Mouse (Mus musculus): Measurements from ENCODE around the gene Hist1h4i. TPM values are rescaled to one million over a fixed set of nuclear protein-coding genes. Genes with fewer than 3 reads are reported as not detected.

Hist1h4i gene
- total and polyA plus RNA-seq, 3 experiments = 10.4 to 1,065 TPM; not detected in 1

DNA sequence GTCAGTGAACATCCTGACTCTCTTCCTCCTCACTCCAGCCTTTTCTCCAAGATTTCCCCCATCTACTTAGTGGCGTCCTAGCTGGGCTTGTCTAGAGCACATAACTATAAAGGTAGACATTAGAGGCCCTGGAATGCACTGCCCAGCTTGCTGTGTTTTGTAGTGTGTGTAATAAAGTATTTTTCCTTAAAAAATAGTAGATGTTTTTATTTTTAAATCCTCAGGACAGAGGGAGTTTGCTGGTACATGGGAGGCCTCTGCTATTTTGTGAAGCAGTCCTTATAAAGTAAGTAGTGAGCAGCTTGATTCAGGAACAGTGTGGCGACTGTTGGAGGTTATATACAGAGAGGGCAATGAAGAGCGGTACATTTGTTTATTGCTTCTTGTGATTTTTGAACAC, 32.5 kb downstream of the Hist1h4i start:
- H3K36me3 ChIP-seq (ENCODE audit: control insufficient read depth in 1 of 2, insufficient read depth in 2 of 2, low read length in 2 of 2) = peaks cover 0 to 3% of the 10 kb centered on the region in 2 experiments; a peak in 2 of 4 replicates
- no peaks in the 10 kb centered on the region for H3K79me2 ChIP-seq (ENCODE audit: control insufficient read depth, insufficient read depth, low read length, poor library complexity)
- no peak overlapping the region for H3K27ac ChIP-seq (ENCODE audit: control insufficient read depth, low read depth, low read length)
- TF ChIP-seq ZKSCAN1 (IDR thresholded peaks at IDR 0.05; ENCODE audit: low read depth, low read length) (no peak), MAX (IDR thresholded peaks at IDR 0.05; ENCODE audit: low read length) (no peak), POLR2A (IDR thresholded peaks at IDR 0.05; ENCODE audit: control insufficient read depth in 1 of 2, insufficient read depth in 1 of 2, low read depth in 1 of 2, low read length in 2 of 2, poor library complexity in 1 of 2) (no peak), USF2 (IDR thresholded peaks at IDR 0.05; ENCODE audit: borderline replicate concordance in 1 of 2, insufficient read depth in 1 of 2, low read depth in 1 of 2, low read length in 2 of 2) (no peak), CHD1 (IDR thresholded peaks at IDR 0.05; ENCODE audit: low read depth, low read length) (no peak), MXI1 (IDR thresholded peaks at IDR 0.05; ENCODE audit: low read depth, low read length) (no peak), SIN3A (IDR thresholded peaks at IDR 0.05; ENCODE audit: low read length) (no peak), TCF12 (IDR thresholded peaks at IDR 0.05; ENCODE audit: low read depth, low read length) (no peak), BHLHE40 (IDR thresholded peaks at IDR 0.05; ENCODE audit: borderline replicate concordance, low read depth, low read length) (no peak), HCFC1 (IDR thresholded peaks at IDR 0.05; ENCODE audit: low read depth, low read length) (no peak), MEF2A (IDR thresholded peaks at IDR 0.05; ENCODE audit: extremely low read depth, insufficient replicate concordance, low read depth, low read length, poor library complexity, severe bottlenecking) (no peak), MYB (IDR thresholded peaks at IDR 0.05; ENCODE audit: low read depth, low read length) (no peak), NRF1 (IDR thresholded peaks at IDR 0.05; ENCODE audit: insufficient read depth, low read depth, low read length, poor library complexity, severe bottlenecking) (no peak), EP300 (IDR thresholded peaks at IDR 0.05; ENCODE audit: low read depth in 1 of 2, low read length in 2 of 2) (no peak), RCOR1 (IDR thresholded peaks at IDR 0.05; ENCODE audit: low read depth, low read length) (no peak), JUND (IDR thresholded peaks at IDR 0.05; ENCODE audit: low read depth, low read length) (no peak), NELFE (IDR thresholded peaks at IDR 0.05; ENCODE audit: low read depth, low read length) (no peak), USF1 (IDR thresholded peaks at IDR 0.05; ENCODE audit: low read depth, low read length) (no peak)
- no peaks in the 10 kb centered on the region; a peak in 1 of 4 replicates for H3K4me1 ChIP-seq (ENCODE audit: control insufficient read depth in 1 of 2, insufficient read depth in 2 of 2, low read length in 2 of 2)
- no peaks in the 10 kb centered on the region for H3K9me3 ChIP-seq (replicated peaks; ENCODE audit: insufficient read depth, low read length)
- H3K27me3 ChIP-seq (ENCODE audit: control insufficient read depth in 1 of 2, insufficient read depth in 2 of 2, low read length in 2 of 2) = peaks cover 2 to 10% of the 10 kb centered on the region in 2 experiments; a peak in 3 of 4 replicates
- no peak overlapping the region for H3K9ac ChIP-seq (ENCODE audit: control insufficient read depth, low read depth, low read length, poor library complexity, severe bottlenecking)
- no peak for DNase-seq (ENCODE audit: low read depth, low spot score)
- no peak overlapping the region for H3K4me3 ChIP-seq (ENCODE audit: control insufficient read depth in 1 of 2, insufficient read depth in 1 of 2, low read depth in 2 of 2, low read length in 2 of 2)

DNA sequence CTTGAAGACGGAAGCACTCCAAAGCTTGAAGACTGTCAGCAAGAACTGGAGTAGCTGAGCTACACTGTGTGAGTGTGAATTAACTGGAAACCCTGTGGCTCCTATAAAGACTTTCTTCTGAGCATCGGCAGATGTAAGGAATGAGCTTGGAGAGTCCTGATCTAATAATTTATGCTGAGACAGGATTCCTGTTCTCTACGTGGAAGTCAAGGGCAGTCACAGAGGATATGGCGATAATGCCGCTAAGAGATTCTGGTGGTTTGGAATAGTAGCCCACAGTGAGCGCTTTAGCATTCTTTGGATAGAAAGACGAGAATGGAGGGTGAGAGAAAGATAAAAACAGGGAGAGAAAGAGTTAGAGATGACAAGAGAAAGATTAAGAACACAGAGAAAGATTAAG, 33.3 kb downstream of the Hist1h4i start:
- H3K9me3 ChIP-seq (replicated peaks; ENCODE audit: insufficient read depth, low read length) = no peaks in the 10 kb centered on the region
- H3K79me2 ChIP-seq (ENCODE audit: control insufficient read depth, insufficient read depth, low read length, poor library complexity) = no peaks in the 10 kb centered on the region
- no peak for DNase-seq (ENCODE audit: low read depth, low spot score)
- H3K4me3 ChIP-seq (ENCODE audit: control insufficient read depth in 1 of 2, insufficient read depth in 1 of 2, low read depth in 2 of 2, low read length in 2 of 2) = no peak overlapping the region
- no peak overlapping the region for H3K27ac ChIP-seq (ENCODE audit: control insufficient read depth, low read depth, low read length)
- TF ChIP-seq CTCF (IDR thresholded peaks at IDR 0.05 in 2 of 3, conservative IDR thresholded peaks at IDR 0.05 in 1 of 3; ENCODE audit: control insufficient read depth in 1 of 3, insufficient read depth in 1 of 3, low read depth in 2 of 3, low read length in 3 of 3, poor library complexity in 1 of 3, severe bottlenecking in 1 of 3) = no peak
- TF ChIP-seq ELF1 (IDR thresholded peaks at IDR 0.05; ENCODE audit: low read depth, low read length) = no peak
- no peak for TF ChIP-seq CHD1 (IDR thresholded peaks at IDR 0.05; ENCODE audit: low read depth, low read length)
- no peak for TF ChIP-seq ETS1 (IDR thresholded peaks at IDR 0.05; ENCODE audit: low read depth, low read length)
- TF ChIP-seq JUND (IDR thresholded peaks at IDR 0.05; ENCODE audit: low read depth, low read length) = no peak
- H3K4me1 ChIP-seq (ENCODE audit: control insufficient read depth in 1 of 2, insufficient read depth in 2 of 2, low read length in 2 of 2) = peaks cover 0 to 4% of the 10 kb centered on the region in 2 experiments; a peak in 2 of 4 replicates
- no peak overlapping the region for H3K9ac ChIP-seq (ENCODE audit: control insufficient read depth, low read depth, low read length, poor library complexity, severe bottlenecking)
- H3K36me3 ChIP-seq (ENCODE audit: control insufficient read depth in 1 of 2, insufficient read depth in 2 of 2, low read length in 2 of 2) = peaks cover 0 to 3% of the 10 kb centered on the region in 2 experiments; a peak in 2 of 4 replicates
- H3K27me3 ChIP-seq (ENCODE audit: control insufficient read depth in 1 of 2, insufficient read depth in 2 of 2, low read length in 2 of 2) = peaks cover 2 to 10% of the 10 kb centered on the region in 2 experiments; a peak in 3 of 4 replicates

Measured in MEL (cell line).